Mouse (Mus musculus): ENCODE measurements around the gene Bmp8a. TPM values are rescaled to one million over a fixed set of nuclear protein-coding genes. Genes with fewer than 3 reads are reported as not detected.

Bmp8a gene
- polyA plus RNA-seq, 1 experiment from 2014 or later = 0.21 TPM

DNA sequence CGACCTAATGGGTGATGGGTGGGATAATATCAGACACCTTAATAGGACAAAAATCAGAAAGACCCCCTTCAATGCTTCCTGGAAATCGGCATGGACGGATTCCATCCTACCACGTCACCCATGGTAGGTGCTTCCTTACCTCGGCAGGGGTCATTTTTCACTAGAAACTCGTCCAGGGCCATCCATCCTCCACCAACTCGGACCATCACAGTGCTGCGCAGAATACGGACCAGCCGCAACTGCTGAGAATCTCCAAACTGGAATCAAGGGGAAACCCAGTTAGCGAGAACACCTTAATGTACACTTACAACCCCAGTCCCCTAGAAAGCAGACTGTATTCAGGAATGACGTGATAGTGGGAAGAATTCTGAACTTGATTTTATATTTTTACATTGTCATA is 17.7 kb upstream of the Bmp8a start:
- WGBS = 95% methylated on average over 12 of the region's 12 CpGs
- Histone ChIP-seq H3K4me2 (ENCODE audit: low read length) (no peak overlapping the region), H3K27ac (ENCODE audit: low read length) (no peak overlapping the region), H3K4me1 (ENCODE audit: control insufficient read depth, insufficient read depth, low read length) (no peaks in the 10 kb centered on the region), H3K9ac (ENCODE audit: low read depth, low read length) (no peak overlapping the region), H3K9me3 (replicated peaks; ENCODE audit: control insufficient read depth, low read length, poor library complexity, severe bottlenecking) (no peaks in the 10 kb centered on the region), H3K36me3 (ENCODE audit: control insufficient read depth, insufficient read depth, low read length) (peaks cover 27% of the 10 kb centered on the region), H3K27me3 (ENCODE audit: control insufficient read depth, insufficient read depth, low read depth, low read length) (no peaks in the 10 kb centered on the region), H3K4me3 (ENCODE audit: low read depth, low read length) (no peak overlapping the region)
- no peak for ATAC-seq

GRCm38 (mm10) chr4:123358613-123359012 is 15.6 kb upstream of the Bmp8a start:
- no peaks in the 10 kb centered on the region for H3K4me1 ChIP-seq (ENCODE audit: control insufficient read depth, insufficient read depth, low read length)
- H3K36me3 ChIP-seq (ENCODE audit: control insufficient read depth, insufficient read depth, low read length) = peaks cover 42% of the 10 kb centered on the region
- H3K9me3 ChIP-seq (replicated peaks; ENCODE audit: control insufficient read depth, low read length, poor library complexity, severe bottlenecking) = no peaks in the 10 kb centered on the region
- no peak overlapping the region for H3K4me3 ChIP-seq (ENCODE audit: low read depth, low read length)
- no peak overlapping the region for H3K4me2 ChIP-seq (ENCODE audit: low read length)
- ATAC-seq = no peak
- no peak overlapping the region for H3K9ac ChIP-seq (ENCODE audit: low read depth, low read length)
- 95% methylated on average over 7 of the region's 7 CpGs for WGBS
- no peak overlapping the region for H3K27ac ChIP-seq (ENCODE audit: low read length)
- H3K27me3 ChIP-seq (ENCODE audit: control insufficient read depth, insufficient read depth, low read depth, low read length) = no peaks in the 10 kb centered on the region

DNA sequence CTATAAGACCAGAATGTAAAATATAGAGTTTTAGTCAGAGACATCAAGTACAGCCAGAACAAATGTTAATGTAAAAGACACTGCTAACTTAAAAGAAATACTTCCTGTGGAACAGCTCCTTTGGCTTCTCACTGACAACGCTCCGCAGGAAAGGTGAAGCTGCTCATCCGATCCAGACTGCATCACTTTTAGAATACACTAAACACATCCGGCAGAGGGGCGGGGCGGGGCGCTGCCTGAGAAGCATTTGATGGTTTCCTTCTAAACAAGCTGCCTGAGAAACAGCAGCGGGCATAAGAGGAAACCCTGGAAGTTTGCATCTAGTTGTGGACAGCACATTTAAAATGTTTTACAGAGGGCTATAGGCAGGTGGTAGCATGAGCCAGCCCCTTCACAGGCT is 12.9 kb upstream of the Bmp8a start:
- H3K27ac ChIP-seq (ENCODE audit: low read length) = no peak overlapping the region
- H3K4me3 ChIP-seq (ENCODE audit: low read depth, low read length) = no peak overlapping the region
- ATAC-seq = no peak
- no peaks in the 10 kb centered on the region for H3K4me1 ChIP-seq (ENCODE audit: control insufficient read depth, insufficient read depth, low read length)
- no peaks in the 10 kb centered on the region for H3K27me3 ChIP-seq (ENCODE audit: control insufficient read depth, insufficient read depth, low read depth, low read length)
- H3K9me3 ChIP-seq (replicated peaks; ENCODE audit: control insufficient read depth, low read length, poor library complexity, severe bottlenecking) = no peaks in the 10 kb centered on the region
- peaks cover 53% of the 10 kb centered on the region for H3K36me3 ChIP-seq (ENCODE audit: control insufficient read depth, insufficient read depth, low read length)
- WGBS = 90% methylated on average over 8 of the region's 8 CpGs
- H3K4me2 ChIP-seq (ENCODE audit: low read length) = no peak overlapping the region
- no peak overlapping the region for H3K9ac ChIP-seq (ENCODE audit: low read depth, low read length)

DNA sequence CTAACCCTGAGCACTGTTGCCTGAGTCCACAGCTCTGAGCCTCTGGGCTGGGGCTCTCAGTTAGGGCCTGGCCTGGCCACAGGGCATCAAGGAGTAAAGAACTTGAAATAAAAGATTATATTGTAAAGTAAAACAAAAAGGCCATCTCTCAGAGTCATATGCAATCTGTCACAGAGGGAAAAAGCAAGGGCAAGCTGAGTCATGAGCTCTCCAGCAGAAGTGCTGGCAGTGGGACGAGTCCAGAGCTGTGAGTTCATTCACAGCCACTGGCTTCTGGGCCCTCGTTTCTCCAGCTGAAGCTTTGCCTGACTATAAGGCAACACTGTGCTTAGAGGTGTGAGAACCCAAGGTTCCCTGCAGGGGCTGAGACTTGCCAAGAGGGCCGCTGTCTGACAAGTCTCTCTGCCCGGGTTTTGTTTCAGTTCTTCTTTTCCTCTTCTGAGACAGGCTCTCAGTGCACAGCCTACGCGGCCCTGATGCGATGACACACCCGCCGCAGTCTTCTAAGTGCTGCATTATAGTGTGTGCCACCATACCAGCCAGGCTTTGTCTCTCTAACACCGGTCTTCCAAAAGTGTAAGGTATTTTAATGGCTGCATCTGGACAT is 10.3 kb upstream of the Bmp8a start:
- Histone ChIP-seq H3K4me2 (ENCODE audit: low read length) (no peak overlapping the region), H3K4me3 (ENCODE audit: low read depth, low read length) (no peak overlapping the region), H3K4me1 (ENCODE audit: control insufficient read depth, insufficient read depth, low read length) (no peaks in the 10 kb centered on the region), H3K36me3 (ENCODE audit: control insufficient read depth, insufficient read depth, low read length) (peaks cover 60% of the 10 kb centered on the region), H3K9ac (ENCODE audit: low read depth, low read length) (no peak overlapping the region), H3K27me3 (ENCODE audit: control insufficient read depth, insufficient read depth, low read depth, low read length) (no peaks in the 10 kb centered on the region), H3K27ac (ENCODE audit: low read length) (no peak overlapping the region), H3K9me3 (replicated peaks; ENCODE audit: control insufficient read depth, low read length, poor library complexity, severe bottlenecking) (no peaks in the 10 kb centered on the region)
- WGBS = 90% methylated on average over 10 of the region's 10 CpGs
- ATAC-seq = no peak

DNA sequence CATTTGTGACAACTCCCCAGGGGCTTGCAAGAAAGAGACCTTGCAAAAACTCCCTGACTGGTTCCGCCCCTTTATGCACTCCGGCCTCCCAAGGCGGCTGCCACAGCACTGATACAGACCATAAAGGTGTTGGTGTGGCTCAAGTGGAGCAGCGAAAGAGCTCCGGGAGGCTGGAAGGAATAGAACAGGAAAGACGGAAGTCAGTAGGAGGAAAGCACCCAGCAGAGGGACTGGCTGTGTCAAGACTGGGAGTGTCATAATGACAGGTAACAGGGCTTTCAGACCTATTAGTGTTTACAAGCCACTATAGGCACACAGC is 378 bp upstream of the Bmp8a start:
- peak overlapping the region; percentile 50 for H3K4me3 ChIP-seq (ENCODE audit: low read depth, low read length)
- H3K9me3 ChIP-seq (replicated peaks; ENCODE audit: control insufficient read depth, low read length, poor library complexity, severe bottlenecking) = no peaks in the 10 kb centered on the region
- 0 out of 2 replicates have a peak, but pooled peaks have one; percentile 5 for ATAC-seq
- no peak overlapping the region for H3K9ac ChIP-seq (ENCODE audit: low read depth, low read length)
- H3K4me1 ChIP-seq (ENCODE audit: control insufficient read depth, insufficient read depth, low read length) = peaks cover 11% of the 10 kb centered on the region
- H3K27me3 ChIP-seq (ENCODE audit: control insufficient read depth, insufficient read depth, low read depth, low read length) = peaks cover 43% of the 10 kb centered on the region
- no peak overlapping the region for H3K27ac ChIP-seq (ENCODE audit: low read length)
- peak overlapping the region; percentile 81 for H3K4me2 ChIP-seq (ENCODE audit: low read length)
- 14% methylated on average over 6 of the region's 6 CpGs for WGBS
- peaks cover 3% of the 10 kb centered on the region; the same call in 1 of the 2 replicates for H3K36me3 ChIP-seq (ENCODE audit: control insufficient read depth, insufficient read depth, low read length)

DNA sequence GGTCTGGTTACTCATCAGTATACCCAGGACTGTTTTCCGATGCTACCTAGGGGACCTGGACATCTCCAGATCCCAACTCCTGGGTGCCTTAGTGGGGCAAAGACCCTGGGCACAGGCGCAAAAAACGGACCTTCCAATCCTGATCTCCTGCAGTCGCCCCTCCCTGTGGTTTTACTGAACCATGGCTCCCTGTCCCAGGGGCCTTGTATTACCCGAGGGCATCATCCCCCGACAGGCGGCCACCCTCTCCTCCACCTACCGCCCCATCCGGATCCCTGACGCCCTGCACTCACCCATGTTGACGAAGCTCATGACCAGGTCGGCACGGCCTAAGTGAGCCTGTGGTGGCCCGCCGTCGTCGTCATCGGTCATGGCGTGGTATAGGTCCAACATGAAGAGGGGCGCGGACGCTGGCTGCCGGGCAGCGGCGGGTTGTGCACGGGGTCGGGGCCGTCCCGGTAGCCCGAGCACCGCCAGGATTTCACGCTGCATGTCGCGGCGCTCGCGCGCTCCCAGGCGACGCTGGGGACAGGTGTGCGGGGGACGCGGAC is 886 bp downstream of the Bmp8a start:
- ATAC-seq = peak; percentile 12; the same call in 1 of the 2 replicates
- H3K27ac ChIP-seq (ENCODE audit: low read length) = no peak overlapping the region
- H3K4me2 ChIP-seq (ENCODE audit: low read length) = peak overlapping the region; percentile 81
- H3K4me1 ChIP-seq (ENCODE audit: control insufficient read depth, insufficient read depth, low read length) = peaks cover 11% of the 10 kb centered on the region
- peak overlapping the region; percentile 50 for H3K4me3 ChIP-seq (ENCODE audit: low read depth, low read length)
- no peaks in the 10 kb centered on the region for H3K9me3 ChIP-seq (replicated peaks; ENCODE audit: control insufficient read depth, low read length, poor library complexity, severe bottlenecking)
- peak overlapping the region; percentile 46 for H3K9ac ChIP-seq (ENCODE audit: low read depth, low read length)
- no peaks in the 10 kb centered on the region for H3K36me3 ChIP-seq (ENCODE audit: control insufficient read depth, insufficient read depth, low read length)
- 4% methylated on average over 43 of the region's 43 CpGs for WGBS
- peaks cover 43% of the 10 kb centered on the region for H3K27me3 ChIP-seq (ENCODE audit: control insufficient read depth, insufficient read depth, low read depth, low read length)

DNA sequence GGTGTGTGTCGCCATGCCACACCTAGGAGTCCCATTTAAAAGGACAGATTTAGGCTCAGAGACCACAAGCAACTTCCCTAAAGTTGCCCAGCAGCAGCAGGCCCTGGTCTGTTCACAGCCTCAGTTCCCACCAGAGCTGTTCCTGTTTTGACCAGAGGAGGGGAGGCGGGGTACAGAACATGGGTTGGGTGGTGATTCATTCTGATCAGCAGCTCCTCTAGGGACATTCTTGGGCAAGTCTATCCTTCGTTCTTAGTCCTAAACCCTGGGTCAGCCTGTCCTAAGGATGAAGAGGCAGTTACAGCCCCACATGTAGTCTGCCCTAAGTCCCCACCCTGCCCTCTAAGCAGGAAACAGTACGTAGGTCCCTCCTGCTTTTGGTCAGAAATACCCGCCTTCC is 2.8 kb downstream of the Bmp8a start:
- no peak overlapping the region for H3K4me2 ChIP-seq (ENCODE audit: low read length)
- ATAC-seq = no peak
- H3K4me3 ChIP-seq (ENCODE audit: low read depth, low read length) = no peak overlapping the region
- peaks cover 43% of the 10 kb centered on the region for H3K27me3 ChIP-seq (ENCODE audit: control insufficient read depth, insufficient read depth, low read depth, low read length)
- 73% methylated on average over 5 of the region's 5 CpGs for WGBS
- H3K27ac ChIP-seq (ENCODE audit: low read length) = no peak overlapping the region
- H3K9me3 ChIP-seq (replicated peaks; ENCODE audit: control insufficient read depth, low read length, poor library complexity, severe bottlenecking) = no peaks in the 10 kb centered on the region
- peaks cover 11% of the 10 kb centered on the region for H3K4me1 ChIP-seq (ENCODE audit: control insufficient read depth, insufficient read depth, low read length)
- no peaks in the 10 kb centered on the region for H3K36me3 ChIP-seq (ENCODE audit: control insufficient read depth, insufficient read depth, low read length)
- no peak overlapping the region for H3K9ac ChIP-seq (ENCODE audit: low read depth, low read length)

GRCm38 (mm10) chr4:123337693-123338092 is 5.4 kb downstream of the Bmp8a start:
- Histone ChIP-seq H3K4me2 (ENCODE audit: low read length) (no peak overlapping the region), H3K27ac (ENCODE audit: low read length) (no peak overlapping the region), H3K4me1 (ENCODE audit: control insufficient read depth, insufficient read depth, low read length) (peaks cover 5% of the 10 kb centered on the region), H3K4me3 (ENCODE audit: low read depth, low read length) (no peak overlapping the region), H3K9ac (ENCODE audit: low read depth, low read length) (no peak overlapping the region), H3K36me3 (ENCODE audit: control insufficient read depth, insufficient read depth, low read length) (no peaks in the 10 kb centered on the region), H3K9me3 (replicated peaks; ENCODE audit: control insufficient read depth, low read length, poor library complexity, severe bottlenecking) (no peaks in the 10 kb centered on the region; the same call in 1 of the 2 replicates), H3K27me3 (ENCODE audit: control insufficient read depth, insufficient read depth, low read depth, low read length) (peaks cover 26% of the 10 kb centered on the region)
- ATAC-seq = no peak
- 79% methylated on average over 4 of the region's 4 CpGs for WGBS

GRCm38 (mm10) chr4:123335796-123336585 is 7.1 kb downstream of the Bmp8a start:
- Histone ChIP-seq H3K36me3 (ENCODE audit: control insufficient read depth, insufficient read depth, low read length) (no peaks in the 10 kb centered on the region), H3K4me3 (ENCODE audit: low read depth, low read length) (no peak overlapping the region), H3K4me1 (ENCODE audit: control insufficient read depth, insufficient read depth, low read length) (no peaks in the 10 kb centered on the region), H3K9me3 (replicated peaks; ENCODE audit: control insufficient read depth, low read length, poor library complexity, severe bottlenecking) (no peaks in the 10 kb centered on the region; the same call in 1 of the 2 replicates), H3K9ac (ENCODE audit: low read depth, low read length) (no peak overlapping the region), H3K27me3 (ENCODE audit: control insufficient read depth, insufficient read depth, low read depth, low read length) (peaks cover 9% of the 10 kb centered on the region), H3K4me2 (ENCODE audit: low read length) (no peak overlapping the region), H3K27ac (ENCODE audit: low read length) (no peak overlapping the region)
- 64% methylated on average over 14 of the region's 14 CpGs for WGBS
- ATAC-seq = no peak

Measured in midbrain, embryonic 16.5 days (tissue).